Mouse (Mus musculus): ENCODE results near the gene Gm9837. TPM values are rescaled to one million over a fixed set of nuclear protein-coding genes. Genes with fewer than 3 reads are reported as not detected.
A peak's percentile ranks its signal among the peaks of the same experiment; 100 is the strongest.
"Not testable (repeated sequence)": the region's sequence is repeated elsewhere in the genome, so short reads cannot be mapped to it uniquely, and the experiment has no call there.

The Gm9837 gene
- polyA plus RNA-seq, 1 experiment from 2014 or later, result not detected

- H3K4me3 ChIP-seq (ENCODE audit: low read length), result peak overlapping the region; percentile 90
- no peaks in the 10 kb centered on the region for H3K9me3 ChIP-seq (ENCODE audit: control insufficient read depth, low read length)
- H3K4me1 ChIP-seq (ENCODE audit: control insufficient read depth, insufficient read depth, low read depth, low read length), result peaks cover 7% of the 10 kb centered on the region
- H3K9ac ChIP-seq (ENCODE audit: low read depth, low read length), result peak overlapping the region; percentile 62
- peaks cover 6% of the 10 kb centered on the region for H3K36me3 ChIP-seq (ENCODE audit: control insufficient read depth, insufficient read depth, low read length)
- H3K4me2 ChIP-seq (ENCODE audit: low read length), result peak overlapping the region; percentile 94
- H3K27me3 ChIP-seq (replicated peaks; ENCODE audit: control insufficient read depth, insufficient read depth, low read length), result no peaks in the 10 kb centered on the region
- ATAC-seq, result peak; percentile 45
- peak overlapping the region; percentile 77 for H3K27ac ChIP-seq (ENCODE audit: low read depth, low read length)
- WGBS, result 17% methylated on average over 9 of the region's 9 CpGs
Measured at GRCm38 (mm10) chr11:53431347-53432056, 38.8 kb downstream of the Gm9837 start.

GRCm38 (mm10) chr11:53430670-53431346, 39.5 kb downstream of the Gm9837 start, which contains the start of the genes Uqcrq and Gdf9:
TSS of gene Uqcrq (minus strand) at chr11:53430831.
TSS of gene Gdf9 (plus strand) at chr11:53431023.
- H3K27ac ChIP-seq (ENCODE audit: low read depth, low read length), result peak within 1 kb of the TSS; percentile 88
- peaks cover 7% of the 10 kb centered on the region for H3K4me1 ChIP-seq (ENCODE audit: control insufficient read depth, insufficient read depth, low read depth, low read length)
- peak within 1 kb of the TSS; percentile 89 for H3K9ac ChIP-seq (ENCODE audit: low read depth, low read length)
- ATAC-seq, result peak; percentile 96
- H3K4me3 ChIP-seq (ENCODE audit: low read length), result peak within 1 kb of the TSS; percentile 90
- no peaks in the 10 kb centered on the region for H3K27me3 ChIP-seq (replicated peaks; ENCODE audit: control insufficient read depth, insufficient read depth, low read length)
- no peaks in the 10 kb centered on the region for H3K9me3 ChIP-seq (ENCODE audit: control insufficient read depth, low read length)
- H3K4me2 ChIP-seq (ENCODE audit: low read length), result peak within 1 kb of the TSS; percentile 94
- peaks cover 6% of the 10 kb centered on the region for H3K36me3 ChIP-seq (ENCODE audit: control insufficient read depth, insufficient read depth, low read length)
- WGBS, result under 1% methylated on average over 44 of the region's 44 CpGs

DNA sequence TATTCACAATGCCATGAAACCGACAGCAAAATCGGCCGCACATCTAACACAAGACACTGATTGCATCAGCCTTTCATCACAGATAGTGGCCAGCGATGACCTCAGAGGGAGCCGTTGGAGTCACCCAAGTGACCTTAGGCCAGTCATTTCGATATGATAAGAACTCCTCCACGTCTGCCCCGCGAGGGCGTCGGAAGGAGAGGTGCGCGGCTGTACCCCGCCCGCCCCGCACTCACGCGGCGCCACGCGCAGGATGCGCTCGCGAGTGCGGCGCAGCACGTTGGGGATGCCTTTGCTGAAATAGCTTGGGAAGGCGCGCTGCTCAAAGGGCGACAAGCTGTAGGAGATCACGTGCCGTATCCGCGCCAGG, 40.0 kb downstream of the Gm9837 start:
- peak overlapping the region; percentile 88 for H3K27ac ChIP-seq (ENCODE audit: low read depth, low read length)
- no peaks in the 10 kb centered on the region for H3K27me3 ChIP-seq (replicated peaks; ENCODE audit: control insufficient read depth, insufficient read depth, low read length)
- H3K4me2 ChIP-seq (ENCODE audit: low read length), result peak overlapping the region; percentile 94
- peaks cover 7% of the 10 kb centered on the region for H3K4me1 ChIP-seq (ENCODE audit: control insufficient read depth, insufficient read depth, low read depth, low read length)
- H3K9ac ChIP-seq (ENCODE audit: low read depth, low read length), result peak overlapping the region; percentile 89
- peak overlapping the region; percentile 90 for H3K4me3 ChIP-seq (ENCODE audit: low read length)
- under 1% methylated on average over 32 of the region's 34 CpGs for WGBS
- H3K9me3 ChIP-seq (ENCODE audit: control insufficient read depth, low read length), result no peaks in the 10 kb centered on the region
- H3K36me3 ChIP-seq (ENCODE audit: control insufficient read depth, insufficient read depth, low read length), result peaks cover 6% of the 10 kb centered on the region
- peak; percentile 60 for ATAC-seq

GRCm38 (mm10) chr11:53429182-53429581, 41.1 kb downstream of the Gm9837 start:
- H3K4me2 ChIP-seq (ENCODE audit: low read length), result peak overlapping the region; percentile 94
- peaks cover 7% of the 10 kb centered on the region for H3K4me1 ChIP-seq (ENCODE audit: control insufficient read depth, insufficient read depth, low read depth, low read length)
- H3K4me3 ChIP-seq (ENCODE audit: low read length), result no peak overlapping the region
- ATAC-seq, result no peak
- peaks cover 6% of the 10 kb centered on the region for H3K36me3 ChIP-seq (ENCODE audit: control insufficient read depth, insufficient read depth, low read length)
- no peak overlapping the region for H3K9ac ChIP-seq (ENCODE audit: low read depth, low read length)
- H3K27me3 ChIP-seq (replicated peaks; ENCODE audit: control insufficient read depth, insufficient read depth, low read length), result no peaks in the 10 kb centered on the region
- H3K27ac ChIP-seq (ENCODE audit: low read depth, low read length), result no peak overlapping the region
- H3K9me3 ChIP-seq (ENCODE audit: control insufficient read depth, low read length), result no peaks in the 10 kb centered on the region

- no peak overlapping the region for H3K27ac ChIP-seq (ENCODE audit: low read depth, low read length)
- peaks cover 6% of the 10 kb centered on the region for H3K36me3 ChIP-seq (ENCODE audit: control insufficient read depth, insufficient read depth, low read length)
- H3K4me1 ChIP-seq (ENCODE audit: control insufficient read depth, insufficient read depth, low read depth, low read length), result peaks cover 7% of the 10 kb centered on the region
- 98% methylated on average over 5 of the region's 5 CpGs for WGBS
- H3K27me3 ChIP-seq (replicated peaks; ENCODE audit: control insufficient read depth, insufficient read depth, low read length), result no peaks in the 10 kb centered on the region
- H3K4me3 ChIP-seq (ENCODE audit: low read length), result no peak overlapping the region
- no peaks in the 10 kb centered on the region for H3K9me3 ChIP-seq (ENCODE audit: control insufficient read depth, low read length)
- no peak for ATAC-seq
- no peak overlapping the region for H3K9ac ChIP-seq (ENCODE audit: low read depth, low read length)
- no peak overlapping the region for H3K4me2 ChIP-seq (ENCODE audit: low read length)
Measured at GRCm38 (mm10) chr11:53428716-53429057, 41.6 kb downstream of the Gm9837 start.

GRCm38 (mm10) chr11:53427993-53428715, 42.1 kb downstream of the Gm9837 start:
- Histone ChIP-seq H3K36me3 (ENCODE audit: control insufficient read depth, insufficient read depth, low read length) (peaks cover 6% of the 10 kb centered on the region), H3K4me1 (ENCODE audit: control insufficient read depth, insufficient read depth, low read depth, low read length) (peaks cover 7% of the 10 kb centered on the region), H3K4me3 (ENCODE audit: low read length) (no peak overlapping the region), H3K27me3 (replicated peaks; ENCODE audit: control insufficient read depth, insufficient read depth, low read length) (no peaks in the 10 kb centered on the region), H3K9me3 (ENCODE audit: control insufficient read depth, low read length) (no peaks in the 10 kb centered on the region), H3K4me2 (ENCODE audit: low read length) (no peak overlapping the region), H3K27ac (ENCODE audit: low read depth, low read length) (no peak overlapping the region), H3K9ac (ENCODE audit: low read depth, low read length) (no peak overlapping the region)
- no peak for ATAC-seq
- 91% methylated on average over 3 of the region's 3 CpGs for WGBS

DNA sequence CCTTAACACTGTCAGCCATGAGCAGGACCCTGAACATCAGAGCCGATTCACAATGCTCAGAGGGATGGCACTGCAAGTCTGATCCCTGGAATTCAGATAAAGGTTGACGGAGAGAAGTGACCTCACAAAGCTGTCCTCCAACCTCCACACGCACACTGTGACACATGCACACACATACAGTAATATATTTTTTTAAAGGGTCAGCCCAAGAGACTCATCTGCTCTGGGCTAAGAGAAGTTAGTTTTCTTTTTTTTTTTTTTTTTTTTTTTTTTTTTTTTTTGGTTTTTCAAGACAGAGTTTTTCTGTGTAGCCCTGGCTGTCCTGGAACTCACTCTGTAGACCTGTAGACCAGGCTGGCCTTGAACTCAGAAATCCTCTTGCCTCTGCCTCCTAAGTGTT, 43.4 kb downstream of the Gm9837 start:
- H3K27ac ChIP-seq (ENCODE audit: low read depth, low read length); H3K4me3 ChIP-seq (ENCODE audit: low read length); H3K9me3 ChIP-seq (ENCODE audit: control insufficient read depth, low read length); H3K27me3 ChIP-seq (replicated peaks; ENCODE audit: control insufficient read depth, insufficient read depth, low read length); H3K36me3 ChIP-seq (ENCODE audit: control insufficient read depth, insufficient read depth, low read length); ATAC-seq; H3K4me2 ChIP-seq (ENCODE audit: low read length); H3K9ac ChIP-seq (ENCODE audit: low read depth, low read length); H3K4me1 ChIP-seq (ENCODE audit: control insufficient read depth, insufficient read depth, low read depth, low read length): not testable (repeated sequence)
- 91% methylated on average over 3 of the region's 3 CpGs for WGBS

- Histone ChIP-seq H3K4me3 (ENCODE audit: low read length) (no peak overlapping the region), H3K4me2 (ENCODE audit: low read length) (no peak overlapping the region), H3K36me3 (ENCODE audit: control insufficient read depth, insufficient read depth, low read length) (peaks cover 10% of the 10 kb centered on the region), H3K27me3 (replicated peaks; ENCODE audit: control insufficient read depth, insufficient read depth, low read length) (no peaks in the 10 kb centered on the region), H3K9me3 (ENCODE audit: control insufficient read depth, low read length) (no peaks in the 10 kb centered on the region), H3K27ac (ENCODE audit: low read depth, low read length) (no peak overlapping the region), H3K4me1 (ENCODE audit: control insufficient read depth, insufficient read depth, low read depth, low read length) (peaks cover 7% of the 10 kb centered on the region), H3K9ac (ENCODE audit: low read depth, low read length) (no peak overlapping the region)
- WGBS, result 85% methylated on average over 6 of the region's 6 CpGs
- ATAC-seq, result no peak
Measured at GRCm38 (mm10) chr11:53425711-53426255, 44.5 kb downstream of the Gm9837 start.

DNA sequence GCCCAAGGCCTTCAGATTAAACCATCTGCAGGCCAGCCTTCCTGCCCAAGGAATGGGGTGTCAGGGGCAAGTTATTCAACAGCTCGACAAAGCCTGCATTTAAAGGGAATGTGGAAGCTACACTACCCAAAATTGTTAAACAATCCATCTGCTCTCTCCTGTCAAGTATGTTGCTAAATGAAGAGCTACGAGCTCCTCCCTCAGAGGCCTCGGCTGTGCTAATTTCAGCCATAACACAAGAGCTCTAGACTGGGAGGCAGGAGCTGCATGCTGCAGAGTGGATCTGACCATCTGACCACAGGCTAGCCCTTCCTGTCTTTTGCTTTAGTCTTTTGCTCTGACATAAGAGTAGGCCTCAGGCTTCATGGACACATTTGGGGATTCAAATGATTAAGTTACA, 45.0 kb downstream of the Gm9837 start:
- no peak overlapping the region for H3K27ac ChIP-seq (ENCODE audit: low read depth, low read length)
- no peaks in the 10 kb centered on the region for H3K27me3 ChIP-seq (replicated peaks; ENCODE audit: control insufficient read depth, insufficient read depth, low read length)
- no peak overlapping the region for H3K9ac ChIP-seq (ENCODE audit: low read depth, low read length)
- no peak overlapping the region for H3K4me2 ChIP-seq (ENCODE audit: low read length)
- peaks cover 7% of the 10 kb centered on the region for H3K4me1 ChIP-seq (ENCODE audit: control insufficient read depth, insufficient read depth, low read depth, low read length)
- peaks cover 10% of the 10 kb centered on the region for H3K36me3 ChIP-seq (ENCODE audit: control insufficient read depth, insufficient read depth, low read length)
- H3K9me3 ChIP-seq (ENCODE audit: control insufficient read depth, low read length), result no peaks in the 10 kb centered on the region
- WGBS, result 80% methylated on average over 3 of the region's 3 CpGs
- no peak overlapping the region for H3K4me3 ChIP-seq (ENCODE audit: low read length)
- ATAC-seq, result no peak
